19 mouse cellular contexts compared by ENCODE assay signal in genomic region chr13:4385541-4385940, GRCm38 (mm10). TPM values are rescaled to one million over a fixed set of nuclear protein-coding genes. Genes with fewer than 3 reads are reported as not detected.
"Had no signal": no experiment of that assay in that cellular context is flagged by ENCODE, and none has a peak within 500 bp of the region (broad histone marks: within the 10 kb centered on the region; RNA-seq: fewer than 3 reads in every experiment).

No protein-coding gene starts in this region.

- DNase-seq: kidney, adult 18-20 months; kidney, postnatal 25 days; liver, embryonic 13.5 days; liver, postnatal 0 days; lung, postnatal 14 days; thymus, adult 18-20 months; thymus, postnatal 14 days had no signal

- H3K27ac ChIP-seq: intestine, embryonic 15.5 days; limb, embryonic 10.5 days; liver, embryonic 13.5 days; lung, embryonic 15.5 days; macrophage; midbrain, embryonic 15.5 days; neural tube, embryonic 12.5 days; stomach, postnatal 0 days had no signal

- H3K4me3 ChIP-seq: intestine, embryonic 15.5 days; limb, embryonic 10.5 days; liver, embryonic 13.5 days; lung, embryonic 15.5 days; megakaryocyte, embryonic 14.5 days; midbrain, embryonic 15.5 days; neural tube, embryonic 12.5 days had no signal

- ATAC-seq: intestine, embryonic 15.5 days; liver, postnatal 0 days; midbrain, embryonic 15.5 days had no signal

RNA-seq across cellular contexts. Expression of gene Akr1c6, which starts 48.6 kb away (rescaled TPM):
- total RNA-seq: layer of hippocampus, adult 18-20 months; left cerebral cortex, adult 18-20 months; monocyte, adult 5-6 weeks; neutrophil, adult 5-6 weeks had no signal
